Mouse (Mus musculus) cerebellum, adult 8-10 months (tissue): Measurements from ENCODE around the gene Kcne1.
A peak's percentile ranks its signal among the peaks of the same experiment; 100 is the strongest.

Source experiments
- DNase-seq: peaks from one replicate; pipeline ENCODE4 v3.0.0; 2022

Gene Kcne1

GRCm38 (mm10) chr16:92355366-92355765 is 3.9 kb downstream of the Kcne1 start:
- no peak for DNase-seq

- DNase-seq, result no peak
Observed at GRCm38 (mm10) chr16:92353897-92354296, 5.4 kb downstream of the Kcne1 start.

DNA sequence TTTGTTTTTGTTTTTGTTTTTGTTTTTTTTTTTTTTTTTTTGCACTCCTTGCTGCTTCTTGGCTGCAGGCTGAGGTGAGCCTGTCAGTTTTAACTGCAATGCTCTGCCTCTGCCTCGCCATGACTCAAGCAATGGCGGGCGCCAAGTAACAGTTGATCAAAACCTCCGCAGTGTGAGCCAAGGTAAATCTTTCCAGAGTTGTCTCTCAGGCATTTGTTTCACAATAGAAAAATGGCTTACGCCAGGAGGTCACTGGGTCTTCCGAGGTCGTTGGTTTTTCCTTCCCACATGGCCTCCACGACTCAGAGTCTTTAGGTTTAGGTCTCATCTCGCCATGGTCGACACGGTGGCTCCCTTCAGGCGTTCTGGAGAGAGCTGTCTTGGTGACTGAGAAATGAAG is 6.0 kb downstream of the Kcne1 start:
- DNase-seq, result no peak

GRCm38 (mm10) chr16:92348941-92349340 is 10.3 kb downstream of the Kcne1 start:
- no peak for DNase-seq

- DNase-seq, result no peak
Observed at GRCm38 (mm10) chr16:92346297-92346916, 12.9 kb downstream of the Kcne1 start.

GRCm38 (mm10) chr16:92345177-92345576 is 14.1 kb downstream of the Kcne1 start:
- no peak for DNase-seq

DNA sequence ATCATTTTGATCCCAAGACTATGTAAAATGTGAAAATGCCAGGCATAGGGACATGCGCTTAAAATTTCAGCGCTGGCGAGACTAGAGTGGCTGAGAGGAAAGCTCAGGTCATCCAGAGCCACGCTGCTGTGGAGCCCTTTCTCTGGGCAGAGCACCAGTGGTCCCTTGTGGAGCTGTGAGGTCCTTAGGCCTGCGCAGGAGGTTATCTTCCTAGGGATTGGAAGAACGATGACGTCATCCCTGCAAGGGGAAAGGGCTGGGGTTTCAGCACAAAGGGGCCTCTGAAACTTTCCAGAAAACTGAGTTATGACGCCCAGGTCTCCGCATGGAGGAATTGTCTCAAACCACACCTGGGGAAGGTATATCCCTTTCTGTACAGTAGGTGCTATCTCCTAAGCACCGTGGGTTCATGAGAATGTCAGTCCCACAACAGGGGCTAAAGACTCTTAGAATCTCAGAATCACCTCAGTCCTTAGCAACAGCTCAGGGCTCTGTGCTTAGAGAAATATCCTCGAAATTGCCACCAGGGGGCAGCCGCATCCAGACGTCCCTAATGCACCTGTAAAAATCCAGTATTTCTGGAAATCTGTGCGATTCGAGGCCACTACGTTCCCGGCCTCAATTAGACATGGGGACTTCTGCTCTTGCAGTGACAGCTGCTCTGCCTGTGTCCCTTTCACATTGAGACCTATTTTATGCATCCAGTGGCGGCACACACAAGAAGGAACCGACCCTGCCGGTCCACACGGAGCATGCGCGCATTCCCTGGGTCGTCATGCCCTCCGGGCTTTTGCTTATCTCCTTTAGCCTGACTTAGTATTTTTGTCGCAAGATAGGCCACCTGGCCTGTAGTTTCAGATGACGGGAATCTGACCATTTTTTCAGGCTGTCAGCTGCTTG is 18.4 kb downstream of the Kcne1 start:
- DNase-seq, result peak; percentile 72

DNA sequence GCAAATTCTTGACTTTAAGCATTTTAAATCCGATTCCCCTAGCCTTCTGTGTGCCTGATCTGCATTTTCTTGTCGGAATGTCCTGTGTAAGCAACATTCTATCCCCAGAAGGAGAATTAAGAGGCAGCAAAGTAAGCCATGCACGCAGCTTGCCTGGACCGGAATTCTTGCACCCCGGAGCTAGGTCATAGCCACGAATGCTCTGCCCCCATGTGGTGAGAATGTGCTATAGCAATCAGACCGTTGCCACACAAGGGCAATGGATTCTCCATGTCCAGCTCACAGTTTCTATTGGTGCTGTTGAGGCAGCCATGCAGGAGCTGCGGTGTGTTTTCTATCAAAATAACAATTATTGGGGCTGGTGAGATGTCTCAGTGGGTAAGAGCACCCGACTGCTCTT is 23.0 kb downstream of the Kcne1 start:
- DNase-seq, result peak; percentile 78

DNA sequence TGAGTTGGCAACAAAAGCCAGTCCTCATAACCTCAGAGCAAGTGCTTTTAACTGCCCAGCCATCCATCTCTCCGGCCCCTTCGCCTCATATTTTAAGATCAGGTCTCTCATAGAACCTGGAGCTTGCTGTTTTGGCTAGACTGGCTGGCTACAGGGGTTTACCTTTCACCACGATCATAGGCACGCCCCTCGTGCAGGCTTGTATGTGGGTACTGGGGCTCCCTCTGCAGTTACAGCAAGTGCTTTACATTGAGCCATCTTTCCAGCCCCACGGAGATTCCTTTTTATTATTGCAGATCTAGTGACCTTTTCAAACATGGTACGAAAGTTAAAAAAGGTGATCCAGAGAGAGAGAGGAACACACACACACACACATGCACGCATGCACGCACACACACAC is 24.7 kb downstream of the Kcne1 start:
- no peak for DNase-seq

DNA sequence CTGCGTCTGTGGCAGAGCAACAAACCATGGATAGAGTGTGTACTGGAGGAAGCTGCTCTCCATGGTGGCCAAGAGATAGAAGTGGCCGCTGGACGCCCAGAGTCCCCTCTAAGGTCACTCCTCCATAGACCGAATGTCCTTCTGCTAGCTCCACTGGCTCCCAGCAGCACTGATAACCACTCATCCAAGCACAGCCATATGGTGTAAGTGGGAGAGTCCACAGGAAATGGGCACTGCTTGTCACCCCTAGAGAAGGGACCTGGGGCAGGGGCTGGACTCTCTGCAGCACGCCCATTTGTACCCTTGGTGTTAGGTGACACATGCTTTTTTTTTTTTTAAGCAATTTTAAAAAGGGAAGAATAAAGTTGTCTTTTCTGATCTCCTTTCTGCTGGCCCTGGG is 28.3 kb downstream of the Kcne1 start:
- peak; percentile 45 for DNase-seq

- DNase-seq, result peak; percentile 65
Observed at GRCm38 (mm10) chr16:92327911-92328310, 31.4 kb downstream of the Kcne1 start.

- no peak for DNase-seq
Observed at GRCm38 (mm10) chr16:92325062-92325406, 34.2 kb downstream of the Kcne1 start.

DNA sequence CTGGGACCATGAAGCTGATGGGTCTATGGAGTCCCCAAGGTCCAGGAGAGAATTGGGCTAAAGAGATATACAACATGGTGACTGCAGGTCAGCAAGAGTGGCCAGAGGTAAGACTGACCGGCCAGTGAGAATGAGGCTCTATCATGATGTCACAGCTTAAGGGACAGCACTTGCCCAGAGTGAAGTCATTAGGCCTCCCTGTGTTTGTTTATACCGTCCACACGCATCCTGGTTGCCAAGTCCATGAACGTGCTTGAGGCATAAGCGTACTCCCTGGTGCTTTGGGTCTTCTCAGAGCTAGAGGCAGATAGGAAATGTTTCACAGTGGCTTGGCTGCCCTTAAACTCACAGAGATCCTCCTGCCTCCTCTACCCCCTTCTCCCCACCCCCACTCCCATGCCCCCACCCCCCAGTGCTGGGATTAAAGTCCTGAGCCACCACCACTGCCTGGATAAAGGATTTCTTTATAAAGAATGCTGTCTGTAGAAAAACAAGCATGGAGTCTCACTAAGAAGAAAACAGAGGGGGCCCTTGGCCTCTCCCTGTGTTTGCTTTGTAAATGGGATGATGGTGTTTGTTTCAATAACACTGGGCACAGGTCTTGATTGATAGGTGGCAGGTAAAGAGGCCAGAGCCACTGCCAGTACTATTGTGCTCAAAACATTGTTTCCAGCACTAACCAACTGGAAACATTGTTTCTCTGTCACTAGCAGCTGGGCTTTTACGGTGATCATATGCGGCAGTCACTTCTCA is 34.8 kb downstream of the Kcne1 start:
- no peak for DNase-seq

GRCm38 (mm10) chr16:92321341-92321740 is 37.9 kb downstream of the Kcne1 start, which contains the start of gene Fam243:
Fam243 (minus strand) TSS chr16:92321441.
- no peak for DNase-seq

DNA sequence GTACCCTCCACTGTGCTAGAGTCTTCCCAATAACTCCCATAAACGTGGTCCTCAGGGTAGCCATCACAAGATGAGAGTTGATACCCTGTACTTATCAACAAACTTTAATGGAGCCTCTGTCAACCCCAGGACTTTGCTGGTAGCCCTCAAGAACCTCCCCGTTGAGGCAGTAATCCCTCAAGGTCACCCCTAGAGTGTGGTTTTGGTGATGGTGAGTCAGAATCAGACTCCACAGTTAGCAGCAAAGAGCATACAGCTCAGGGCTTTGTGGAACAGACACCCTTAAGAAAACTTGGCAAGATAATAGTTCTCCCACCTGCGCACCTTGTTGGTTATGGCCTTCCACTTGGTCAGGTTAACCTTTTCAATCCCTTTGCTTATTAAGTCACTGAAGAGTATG is 38.9 kb downstream of the Kcne1 start:
- DNase-seq, result no peak

DNA sequence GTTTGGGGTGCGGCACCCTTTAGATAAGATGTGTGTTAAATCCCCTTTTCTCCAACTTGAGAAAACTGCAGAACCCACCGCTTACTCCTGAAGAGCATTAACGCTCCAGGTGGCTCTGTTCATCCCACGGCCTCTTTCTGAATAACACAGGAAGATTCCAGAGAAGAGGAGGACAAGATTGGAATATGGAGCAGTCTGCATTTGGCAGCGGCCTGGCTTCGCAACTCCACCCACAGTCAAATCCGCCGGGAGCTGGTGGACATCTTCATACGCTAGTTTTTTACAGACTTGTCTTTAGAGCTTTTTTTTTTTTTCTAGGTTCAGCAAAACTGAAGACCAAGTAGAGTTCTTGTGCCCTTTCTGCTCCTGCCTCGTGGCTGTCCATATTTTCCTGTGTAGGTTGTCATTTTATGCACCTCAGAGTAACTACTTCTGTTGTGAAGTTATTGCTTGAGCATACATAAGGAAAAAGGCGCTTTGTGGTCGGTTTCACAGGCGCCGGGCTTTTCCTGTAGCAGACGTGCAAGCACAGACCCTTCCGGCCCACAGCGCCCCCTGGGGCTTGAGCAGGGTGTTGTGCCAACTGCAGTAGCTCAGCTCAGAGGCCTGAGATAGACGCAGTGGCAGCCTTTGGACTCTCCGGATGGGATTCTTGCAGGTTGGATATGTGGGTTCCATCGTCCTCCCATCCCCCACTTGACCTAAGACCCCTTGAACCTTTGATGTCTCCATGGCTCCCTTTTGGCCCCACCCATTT is 39.7 kb downstream of the Kcne1 start:
- DNase-seq, result no peak

DNA sequence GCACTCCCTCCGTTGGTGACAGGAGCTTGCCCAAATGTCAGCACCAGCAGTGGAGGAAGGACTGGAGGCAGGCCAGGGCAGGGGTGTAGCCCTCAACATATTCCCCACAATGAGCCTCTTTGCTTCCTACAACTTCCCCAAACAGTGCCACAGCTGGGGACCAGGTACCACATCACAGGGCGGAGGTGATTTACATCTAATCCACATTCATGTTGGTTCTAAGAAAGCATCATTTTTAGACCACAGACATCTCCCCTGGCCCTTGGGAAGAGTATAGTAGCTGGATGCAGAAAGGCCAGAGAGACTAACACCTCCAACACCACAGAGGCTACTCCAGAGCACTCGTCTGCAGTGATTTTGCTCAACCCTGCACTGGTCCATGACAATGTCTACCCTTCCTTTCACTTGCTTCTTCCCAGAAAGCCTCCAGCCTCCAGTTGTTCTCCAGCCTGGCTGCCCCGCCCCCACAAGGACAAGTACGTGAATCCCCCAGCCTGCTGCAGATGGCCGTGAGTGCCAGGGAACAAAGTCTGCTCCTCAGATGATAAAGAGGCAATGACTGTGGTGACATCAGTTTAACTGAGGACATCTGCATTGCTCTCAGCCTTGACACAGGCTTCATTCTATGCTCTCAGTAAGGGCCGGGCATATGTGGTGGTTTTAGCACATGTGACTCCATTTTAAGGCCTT is 43.1 kb downstream of the Kcne1 start:
- DNase-seq, result no peak

DNA sequence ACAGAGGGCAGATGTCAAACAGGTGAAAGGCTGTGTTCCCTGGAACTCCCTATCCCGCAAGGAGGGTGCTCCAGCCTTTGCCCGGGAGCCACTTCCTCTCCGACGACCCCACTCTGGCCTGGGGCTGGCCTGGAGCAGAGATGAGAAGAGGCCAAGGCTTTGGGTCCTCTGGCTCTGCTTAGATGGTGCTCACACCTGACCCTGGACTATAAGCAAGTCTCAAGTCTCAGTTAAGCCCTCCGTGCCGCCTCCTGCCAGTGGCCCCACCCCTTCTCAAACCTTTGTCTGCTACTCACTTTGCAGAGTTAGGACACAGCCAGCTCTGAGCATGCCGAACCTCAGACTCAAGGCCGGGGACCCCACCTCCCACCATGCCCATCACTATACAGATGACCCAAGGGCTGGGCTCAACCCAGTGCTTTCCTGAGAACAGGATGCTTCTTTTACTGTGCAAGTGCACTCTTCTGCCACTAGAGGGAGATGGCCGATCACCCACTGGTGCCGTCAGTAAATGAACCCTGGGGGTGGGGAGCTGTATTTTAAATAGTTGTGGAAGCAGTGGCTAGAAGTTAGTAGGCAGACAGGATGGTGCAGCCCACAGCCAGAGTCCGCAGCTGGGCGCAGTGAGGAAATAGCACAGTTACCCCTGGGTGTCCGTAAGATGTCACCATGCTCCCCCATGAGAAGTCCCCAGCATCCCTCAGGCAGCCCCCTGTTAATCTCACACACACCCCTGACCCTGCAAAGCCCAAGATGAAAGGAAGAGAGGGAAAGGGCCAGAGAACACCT is 45.1 kb downstream of the Kcne1 start:
- peak; percentile 46 for DNase-seq

DNA sequence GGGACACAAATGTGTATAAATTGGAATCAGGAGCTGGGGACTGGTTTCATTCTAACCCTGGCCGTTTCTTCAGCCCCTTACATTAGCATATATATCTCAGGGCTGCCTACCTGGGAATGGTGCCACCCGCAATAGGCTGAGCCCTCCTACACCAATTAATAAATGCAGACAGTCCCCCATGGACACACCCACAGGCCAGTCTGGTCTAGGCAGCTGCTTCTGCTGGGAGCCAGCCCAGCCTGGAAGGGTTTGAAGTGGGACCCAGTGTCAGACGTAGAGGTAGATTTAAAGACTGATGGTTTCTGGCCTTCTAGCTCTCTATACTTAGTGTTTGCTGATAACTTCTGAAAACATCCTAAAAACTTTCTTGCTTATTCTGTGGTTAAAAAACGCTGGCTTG is 50.1 kb downstream of the Kcne1 start:
- no peak for DNase-seq

DNA sequence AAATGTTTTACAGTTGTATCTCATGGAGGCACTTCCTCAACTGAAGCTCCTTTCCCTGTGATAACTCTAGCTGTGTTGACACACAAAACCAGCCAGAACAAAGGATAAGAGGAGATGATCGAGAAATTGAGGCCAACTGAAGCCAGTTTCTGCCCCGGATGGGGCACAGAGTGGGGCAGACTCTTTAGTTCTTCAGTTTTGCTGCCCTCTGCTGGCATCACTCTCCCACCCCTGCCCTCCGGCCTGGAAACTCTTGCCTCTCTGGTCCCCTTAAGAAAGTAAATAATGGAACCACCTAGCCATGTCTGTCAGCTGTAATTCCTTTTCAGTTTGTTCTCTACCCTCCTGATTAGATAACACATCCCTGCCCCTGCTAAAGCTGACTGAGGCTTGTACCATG is 51.3 kb downstream of the Kcne1 start:
- DNase-seq, result no peak

GRCm38 (mm10) chr16:92305519-92305918 is 53.7 kb downstream of the Kcne1 start:
- no peak for DNase-seq

GRCm38 (mm10) chr16:92302506-92302905 is 56.8 kb downstream of the Kcne1 start:
- DNase-seq, result no peak
